Mouse (Mus musculus) ES-Bruce4 (cell line): Measurements from ENCODE around the gene Nolc1.

Source experiments
- CTCF ChIP-seq: IDR thresholded peaks from one replicate; pipeline ENCODE4 v1.8.1; 2011; ENCODE audit warnings: low read depth, low read length
- EP300 ChIP-seq: IDR thresholded peaks from 2 replicates; pipeline ENCODE4 v1.6.1; 2011; ENCODE audit warnings: low read depth, low read length; ENCODE audit not compliant: insufficient read depth
- POLR2A ChIP-seq: IDR thresholded peaks from one replicate; pipeline ENCODE4 v1.8.1; 2011; ENCODE audit warnings: low read length; ENCODE audit not compliant: insufficient read depth

DNA sequence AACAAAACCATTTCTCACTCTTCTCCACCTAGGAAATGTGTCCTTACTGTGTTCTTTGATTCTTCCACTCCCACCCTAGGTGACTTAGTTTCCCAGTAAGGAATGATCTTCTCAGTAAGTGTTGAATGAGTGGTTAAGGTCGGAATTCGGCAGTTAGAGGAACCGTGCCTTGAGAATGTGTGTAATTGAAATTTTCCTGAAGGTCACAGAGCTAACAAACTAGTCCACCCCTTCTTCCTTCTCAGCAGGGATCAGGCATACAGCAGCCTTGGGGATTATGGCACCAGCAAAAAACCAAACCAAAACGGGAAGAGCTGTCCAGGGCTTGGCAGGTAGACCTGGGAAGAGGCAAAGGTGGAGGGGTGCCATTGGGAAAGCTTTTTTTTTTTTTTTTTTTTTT is 26.5 kb upstream of the Nolc1 start:
- no peak for TF ChIP-seq POLR2A
- TF ChIP-seq CTCF, result no peak
- TF ChIP-seq EP300, result no peak
